Mouse (Mus musculus) hindbrain, embryonic 16.5 days (tissue): Measurements from ENCODE around the gene Krtap28-10. TPM values are rescaled to one million over a fixed set of nuclear protein-coding genes. Genes with fewer than 3 reads are reported as not detected.

Experiments
- ATAC-seq: fragments of 200-750 bp; cut with Nextera tagmentation; 2 replicates; pipeline ENCODE4 v1.8.0; 2017; ENCODE audit warnings: moderate TSS enrichment, moderate library complexity
- H3K27ac ChIP-seq: fragments of 300-500 bp; sonication (generic); 2 replicates; pipeline ENCODE4 v1.5.1; 2014; ENCODE audit warnings: low read depth, mild to moderate bottlenecking, control low read depth, low read length, moderate library complexity
- H3K27me3 ChIP-seq: fragments of 300-500 bp; sonication (generic); replicated peaks from 2 replicates; pipeline ENCODE4 v1.6.1; 2014; ENCODE audit warnings: low read length; ENCODE audit not compliant: control insufficient read depth, insufficient read depth
- H3K36me3 ChIP-seq: fragments of 300-500 bp; sonication (generic); 2 replicates; pipeline ENCODE4 v1.6.1; 2014; ENCODE audit warnings: mild to moderate bottlenecking, low read length, moderate library complexity, mixed read lengths; ENCODE audit not compliant: control insufficient read depth, insufficient read depth
- H3K4me1 ChIP-seq: fragments of 300-500 bp; sonication (generic); 2 replicates; pipeline ENCODE4 v1.6.1; 2014; ENCODE audit warnings: low read depth, low read length; ENCODE audit not compliant: control insufficient read depth, insufficient read depth
- H3K4me2 ChIP-seq: fragments of 300-500 bp; sonication (generic); 2 replicates; pipeline ENCODE4 v1.6.1; 2014; ENCODE audit warnings: mild to moderate bottlenecking, low read length, control low read depth, moderate library complexity
- H3K4me3 ChIP-seq: fragments of 300-500 bp; sonication (generic); 2 replicates; pipeline ENCODE4 v1.5.1; 2014; ENCODE audit warnings: mild to moderate bottlenecking, low read length, control low read depth, moderate library complexity
- H3K9ac ChIP-seq: fragments of 300-500 bp; sonication (generic); 2 replicates; pipeline ENCODE4 v1.6.1; 2014; ENCODE audit warnings: low read depth, mild to moderate bottlenecking, control low read depth, low read length, moderate library complexity
- H3K9me3 ChIP-seq: fragments of 300-500 bp; sonication (generic); 2 replicates; pipeline ENCODE4 v1.6.1; 2014; ENCODE audit warnings: mild to moderate bottlenecking, low read length, moderate library complexity; ENCODE audit not compliant: control insufficient read depth
- WGBS: fragments of 180-500 bp; shearing (Covaris S2); extraction: QIAGEN DNeasy Blood & Tissue Kit; methylation state at CpG from one replicate; pipeline ENCODE4 v1.1.7; 2014; 5-methylcytosine and 5-hydroxymethylcytosine counted together
- polyA plus RNA-seq: library from polyadenylated mRNA; unstranded; fragments of >200 nt; fragmentation: Nextera tagmentation; extraction: Ambion mirVana; gene quantifications from 2 replicates; pipeline ENCODE4 v1.2.1, GENCODE M21; 2015

The Krtap28-10 gene
- not detected in 2 replicates for polyA plus RNA-seq

GRCm38 (mm10) chr1:83042380-83042779 is at the start of gene Krtap28-10:
TSS of gene Krtap28-10 (minus strand) at chr1:83042480.
- 92% methylated on average over 2 of the region's 2 CpGs for WGBS
- no peak within 1 kb of the TSS for H3K27ac ChIP-seq
- H3K4me2 ChIP-seq: no peak within 1 kb of the TSS
- no peak for ATAC-seq
- no peaks in the 10 kb centered on the region for H3K27me3 ChIP-seq
- no peaks in the 10 kb centered on the region for H3K4me1 ChIP-seq
- H3K4me3 ChIP-seq: no peak within 1 kb of the TSS
- H3K9me3 ChIP-seq: no peaks in the 10 kb centered on the region
- H3K36me3 ChIP-seq: no peaks in the 10 kb centered on the region
- no peak within 1 kb of the TSS for H3K9ac ChIP-seq

GRCm38 (mm10) chr1:83091268-83091667 is 49.0 kb upstream of the Krtap28-10 start:
- Histone ChIP-seq H3K27ac (no peak overlapping the region), H3K36me3 (no peaks in the 10 kb centered on the region), H3K4me2 (no peak overlapping the region), H3K4me3 (no peak overlapping the region), H3K9ac (no peak overlapping the region), H3K4me1 (no peaks in the 10 kb centered on the region), H3K27me3 (no peaks in the 10 kb centered on the region), H3K9me3 (no peaks in the 10 kb centered on the region)
- 81% methylated on average over 3 of the region's 3 CpGs for WGBS
- no peak for ATAC-seq

- no peak for ATAC-seq
- H3K4me1 ChIP-seq: no peaks in the 10 kb centered on the region
- H3K27ac ChIP-seq: no peak overlapping the region
- no peak overlapping the region for H3K9ac ChIP-seq
- no peak overlapping the region for H3K4me3 ChIP-seq
- no peaks in the 10 kb centered on the region for H3K9me3 ChIP-seq
- H3K36me3 ChIP-seq: no peaks in the 10 kb centered on the region
- H3K4me2 ChIP-seq: no peak overlapping the region
- H3K27me3 ChIP-seq: no peaks in the 10 kb centered on the region
- 94% methylated on average over 2 of the region's 2 CpGs for WGBS
Measured at GRCm38 (mm10) chr1:83084790-83085189, 42.5 kb upstream of the Krtap28-10 start.

GRCm38 (mm10) chr1:83077016-83077415 is 34.7 kb upstream of the Krtap28-10 start:
- 84% methylated on average over 6 of the region's 6 CpGs for WGBS

GRCm38 (mm10) chr1:83076190-83076917 is 34.1 kb upstream of the Krtap28-10 start:
- H3K4me3 ChIP-seq: peak overlapping the region; percentile 37
- peak overlapping the region; percentile 55 for H3K4me2 ChIP-seq
- peak overlapping the region; percentile 45 for H3K9ac ChIP-seq
- ATAC-seq: peak; percentile 96
- H3K36me3 ChIP-seq: no peaks in the 10 kb centered on the region
- no peaks in the 10 kb centered on the region for H3K9me3 ChIP-seq
- no peaks in the 10 kb centered on the region for H3K27me3 ChIP-seq
- H3K27ac ChIP-seq: no peak overlapping the region
- 42% methylated on average over 11 of the region's 11 CpGs for WGBS
- no peaks in the 10 kb centered on the region for H3K4me1 ChIP-seq

More at GRCm38 (mm10) chr1:83077016-83077415, 34.7 kb upstream of the Krtap28-10 start:
- no peaks in the 10 kb centered on the region for H3K27me3 ChIP-seq
- H3K9ac ChIP-seq: no peak overlapping the region
- H3K4me1 ChIP-seq: no peaks in the 10 kb centered on the region
- ATAC-seq: no peak
- no peaks in the 10 kb centered on the region for H3K9me3 ChIP-seq
- no peak overlapping the region for H3K27ac ChIP-seq
- no peak overlapping the region for H3K4me3 ChIP-seq
- no peak overlapping the region for H3K4me2 ChIP-seq
- no peaks in the 10 kb centered on the region for H3K36me3 ChIP-seq

- WGBS: 33% methylated on average over 15 of the region's 15 CpGs
- ATAC-seq: peak; percentile 65
- no peaks in the 10 kb centered on the region for H3K4me1 ChIP-seq
- H3K4me3 ChIP-seq: peak overlapping the region; percentile 37
- peak overlapping the region; percentile 55 for H3K4me2 ChIP-seq
- no peaks in the 10 kb centered on the region for H3K9me3 ChIP-seq
- no peak overlapping the region for H3K27ac ChIP-seq
- H3K9ac ChIP-seq: peak overlapping the region; percentile 45
- H3K27me3 ChIP-seq: no peaks in the 10 kb centered on the region
- H3K36me3 ChIP-seq: no peaks in the 10 kb centered on the region
Measured at GRCm38 (mm10) chr1:83075526-83076189, 33.4 kb upstream of the Krtap28-10 start.

GRCm38 (mm10) chr1:83067205-83067604 is 24.9 kb upstream of the Krtap28-10 start:
- Histone ChIP-seq H3K36me3 (no peaks in the 10 kb centered on the region), H3K4me3 (no peak overlapping the region), H3K9me3 (no peaks in the 10 kb centered on the region), H3K27me3 (no peaks in the 10 kb centered on the region), H3K9ac (no peak overlapping the region), H3K27ac (no peak overlapping the region), H3K4me2 (no peak overlapping the region), H3K4me1 (no peaks in the 10 kb centered on the region)
- no peak for ATAC-seq
- WGBS: 84% methylated on average over 10 of the region's 10 CpGs

GRCm38 (mm10) chr1:83066577-83066976 is 24.3 kb upstream of the Krtap28-10 start:
- no peak for ATAC-seq
- H3K9me3 ChIP-seq: no peaks in the 10 kb centered on the region
- no peaks in the 10 kb centered on the region for H3K36me3 ChIP-seq
- no peak overlapping the region for H3K4me3 ChIP-seq
- no peak overlapping the region for H3K9ac ChIP-seq
- H3K4me1 ChIP-seq: no peaks in the 10 kb centered on the region
- H3K27ac ChIP-seq: no peak overlapping the region
- no peaks in the 10 kb centered on the region for H3K27me3 ChIP-seq
- H3K4me2 ChIP-seq: no peak overlapping the region
- 88% methylated on average over 4 of the region's 4 CpGs for WGBS

GRCm38 (mm10) chr1:83064851-83065250 is 22.6 kb upstream of the Krtap28-10 start:
- H3K9me3 ChIP-seq: no peaks in the 10 kb centered on the region
- ATAC-seq: no peak
- no peaks in the 10 kb centered on the region for H3K27me3 ChIP-seq
- no peak overlapping the region for H3K4me2 ChIP-seq
- H3K36me3 ChIP-seq: no peaks in the 10 kb centered on the region
- no peak overlapping the region for H3K9ac ChIP-seq
- H3K4me1 ChIP-seq: no peaks in the 10 kb centered on the region
- no peak overlapping the region for H3K27ac ChIP-seq
- H3K4me3 ChIP-seq: no peak overlapping the region
- 25% methylated on average over 3 of the region's 3 CpGs for WGBS
